Mouse (Mus musculus) bone marrow, adult 2 months (tissue): Measurements from ENCODE around the gene Gm13289. TPM values are rescaled to one million over a fixed set of nuclear protein-coding genes. Genes with fewer than 3 reads are reported as not detected.

Source experiments
- H3K27ac ChIP-seq: fragments of 200-500 bp; 2 replicates; pipeline ENCODE4 v1.5.1; 2012; ENCODE audit warnings: low read depth, mild to moderate bottlenecking, control low read depth, inconsistent platforms, low read length; ENCODE audit not compliant: control insufficient read depth, poor library complexity, insufficient read depth
- H3K4me1 ChIP-seq: fragments of 200-500 bp; 2 replicates; pipeline ENCODE4 v1.6.1; 2011; ENCODE audit warnings: low read length; ENCODE audit not compliant: control insufficient read depth, insufficient read depth
- H3K4me3 ChIP-seq: fragments of 200-500 bp; replicated peaks from 2 replicates; pipeline ENCODE3; 2011; ENCODE audit warnings: mild to moderate bottlenecking, low read depth, low read length, control low read depth; ENCODE audit not compliant: control insufficient read depth
- CTCF ChIP-seq: fragments of 200-500 bp; IDR thresholded peaks from 2 replicates; pipeline ENCODE4 v1.5.1; 2011; ENCODE audit warnings: low read length, control low read depth; ENCODE audit not compliant: control insufficient read depth, insufficient read depth
- POLR2A ChIP-seq: fragments of 200-500 bp; IDR thresholded peaks from 2 replicates; pipeline ENCODE4 v1.6.1; 2011; ENCODE audit warnings: low read depth, mild to moderate bottlenecking, control low read depth, low read length, borderline replicate concordance; ENCODE audit not compliant: control insufficient read depth
- WGBS: fragments of 180-500 bp; shearing (Covaris S2); methylation state at CpG from one replicate; pipeline ENCODE4 v1.1.7; 2018; 5-methylcytosine and 5-hydroxymethylcytosine counted together
- polyA plus RNA-seq: library from polyadenylated mRNA; stranded (reverse); fragments of >200 nt; gene quantifications from 2 replicates; pipeline ENCODE4 v1.2.4, GENCODE M21; 2011; ENCODE audit warnings: low replicate concordance; ENCODE audit not compliant: missing spikeins, insufficient read depth, insufficient read length

Gm13289 gene
- polyA plus RNA-seq, 1 experiment = not detected

DNA sequence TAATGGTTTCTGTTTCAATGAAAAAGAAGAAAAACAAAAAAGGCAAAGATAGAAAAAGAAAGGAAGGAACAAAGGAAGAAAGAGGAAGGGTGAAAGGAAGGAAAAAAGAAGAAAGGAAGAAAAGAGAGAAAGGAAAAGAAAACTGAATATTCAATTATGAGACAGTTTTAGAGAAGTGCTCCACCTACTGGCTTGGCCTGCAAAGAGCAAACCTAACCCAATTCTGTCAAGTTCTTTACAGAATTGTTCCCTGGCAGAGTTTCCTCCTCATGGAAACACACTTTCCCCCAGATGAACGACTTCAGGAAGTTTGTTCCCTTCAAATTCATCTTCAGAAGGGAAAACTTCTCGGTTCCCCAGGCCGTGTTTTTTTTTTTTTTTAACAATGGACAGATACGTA lies 46.3 kb downstream of the Gm13289 start:
- no peak for TF ChIP-seq POLR2A
- no peak for TF ChIP-seq CTCF
- Histone ChIP-seq H3K4me3 (no peak overlapping the region), H3K4me1 (no peaks in the 10 kb centered on the region), H3K27ac (no peak overlapping the region)
- WGBS = 28% methylated on average over 4 of the region's 4 CpGs

Other genes starting within 250 kb of the Gm13289 start
- gene Ifna15, start 218.7 kb upstream of the Gm13289 start, polyA plus RNA-seq = not detected in 2 replicates
- not detected in 2 replicates for gene Ifna14, start 205.1 kb upstream of the Gm13289 start, polyA plus RNA-seq
- gene Ifna9, start 184.5 kb upstream of the Gm13289 start, polyA plus RNA-seq = not detected in 2 replicates
- gene Ifna12, start 173.5 kb upstream of the Gm13289 start, polyA plus RNA-seq = not detected in 2 replicates
- gene C87499, start 142.5 kb upstream of the Gm13289 start, polyA plus RNA-seq = not detected in 2 replicates
- gene Ifna13, start 132.5 kb upstream of the Gm13289 start, polyA plus RNA-seq = 1.9 TPM in 1 of 2 replicates, not detected in the other
- gene Ifna16, start 100.0 kb upstream of the Gm13289 start, polyA plus RNA-seq = not detected in 2 replicates
- gene Ifna2, start 93.0 kb upstream of the Gm13289 start, polyA plus RNA-seq = not detected in 2 replicates
- gene Ifnab, start 85.6 kb upstream of the Gm13289 start, polyA plus RNA-seq = not detected in 2 replicates
- not detected in 2 replicates for gene Gm26566, start 55.1 kb upstream of the Gm13289 start, polyA plus RNA-seq
- 10.8 and 18.3 TPM in 2 replicates for gene Klhl9, start 54.5 kb upstream of the Gm13289 start, polyA plus RNA-seq
- not detected in 2 replicates for gene Gm13271, start 22.1 kb upstream of the Gm13289 start, polyA plus RNA-seq
- not detected in 2 replicates for gene Gm13283, start 16.8 kb upstream of the Gm13289 start, polyA plus RNA-seq
- gene Gm13290, start 3.1 kb upstream of the Gm13289 start, polyA plus RNA-seq = not detected in 2 replicates
- gene Gm13272, start 2.9 kb downstream of the Gm13289 start, polyA plus RNA-seq = not detected in 2 replicates
- not detected in 2 replicates for gene Ifnz, start 5.2 kb downstream of the Gm13289 start, polyA plus RNA-seq
- gene Gm13276, start 8.8 kb downstream of the Gm13289 start, polyA plus RNA-seq = not detected in 2 replicates
- not detected in 2 replicates for gene Gm13277, start 11.7 kb downstream of the Gm13289 start, polyA plus RNA-seq
- not detected in 2 replicates for gene Gm13278, start 14.6 kb downstream of the Gm13289 start, polyA plus RNA-seq
- gene Gm13275, start 17.6 kb downstream of the Gm13289 start, polyA plus RNA-seq = not detected in 2 replicates
- gene Gm13279, start 20.5 kb downstream of the Gm13289 start, polyA plus RNA-seq = not detected in 2 replicates
- not detected in 2 replicates for gene Gm13285, start 22.7 kb downstream of the Gm13289 start, polyA plus RNA-seq
- gene Gm13287, start 26.3 kb downstream of the Gm13289 start, polyA plus RNA-seq = not detected in 2 replicates
- gene Gm13288, start 28.6 kb downstream of the Gm13289 start, polyA plus RNA-seq = not detected in 2 replicates
- gene Ifna7, start 39.3 kb downstream of the Gm13289 start, polyA plus RNA-seq = not detected in 2 replicates
- not detected in 2 replicates for gene Ifna11, start 43.0 kb downstream of the Gm13289 start, polyA plus RNA-seq
- not detected in 2 replicates for gene Ifna6, start 50.5 kb downstream of the Gm13289 start, polyA plus RNA-seq
- not detected in 2 replicates for gene Ifna5, start 58.6 kb downstream of the Gm13289 start, polyA plus RNA-seq
- not detected in 2 replicates for gene Ifna4, start 64.9 kb downstream of the Gm13289 start, polyA plus RNA-seq
- not detected in 2 replicates for gene Ifna1, start 73.2 kb downstream of the Gm13289 start, polyA plus RNA-seq
- gene Ifne, start 103.3 kb downstream of the Gm13289 start, polyA plus RNA-seq = not detected in 2 replicates